Mouse (Mus musculus) liver, adult 2 months (tissue): ENCODE results near the gene Klk8.

Source experiments
- CTCF ChIP-seq: fragments of 200-500 bp; IDR thresholded peaks from 2 replicates; pipeline ENCODE4 v1.5.1; 2011; ENCODE audit warnings: low read depth, low read length, control low read depth
- POLR2A ChIP-seq: fragments of 200-500 bp; IDR thresholded peaks from 2 replicates; pipeline ENCODE4 v1.6.1; 2011; ENCODE audit warnings: low read length, control low read depth; ENCODE audit not compliant: insufficient read depth; ENCODE audit errors: extremely low read depth

DNA sequence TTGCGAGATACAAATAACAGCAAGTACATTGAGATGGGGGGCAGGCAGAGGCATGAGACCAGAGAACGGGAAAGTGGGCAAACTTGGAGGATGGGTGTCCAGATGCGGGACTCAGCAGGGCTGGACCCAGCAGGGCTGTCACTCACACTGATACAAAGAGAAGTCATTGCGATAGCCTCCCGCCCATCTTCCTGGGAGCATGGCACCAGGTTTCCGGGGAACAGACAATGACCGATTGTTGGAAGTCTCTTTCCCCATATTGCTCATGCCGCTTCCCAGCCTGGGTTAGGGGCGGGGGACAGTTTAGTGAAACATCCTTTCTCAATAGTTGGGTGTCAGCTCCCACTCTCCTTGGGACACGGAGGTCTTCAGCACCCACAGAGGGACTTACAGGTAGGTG is 26.8 kb downstream of the Klk8 start, which contains the start of gene Klk6:
- TF ChIP-seq CTCF (no peak), POLR2A (no peak)
